Mouse (Mus musculus): ENCODE data around the gene Pde12.

The Pde12 gene

DNA sequence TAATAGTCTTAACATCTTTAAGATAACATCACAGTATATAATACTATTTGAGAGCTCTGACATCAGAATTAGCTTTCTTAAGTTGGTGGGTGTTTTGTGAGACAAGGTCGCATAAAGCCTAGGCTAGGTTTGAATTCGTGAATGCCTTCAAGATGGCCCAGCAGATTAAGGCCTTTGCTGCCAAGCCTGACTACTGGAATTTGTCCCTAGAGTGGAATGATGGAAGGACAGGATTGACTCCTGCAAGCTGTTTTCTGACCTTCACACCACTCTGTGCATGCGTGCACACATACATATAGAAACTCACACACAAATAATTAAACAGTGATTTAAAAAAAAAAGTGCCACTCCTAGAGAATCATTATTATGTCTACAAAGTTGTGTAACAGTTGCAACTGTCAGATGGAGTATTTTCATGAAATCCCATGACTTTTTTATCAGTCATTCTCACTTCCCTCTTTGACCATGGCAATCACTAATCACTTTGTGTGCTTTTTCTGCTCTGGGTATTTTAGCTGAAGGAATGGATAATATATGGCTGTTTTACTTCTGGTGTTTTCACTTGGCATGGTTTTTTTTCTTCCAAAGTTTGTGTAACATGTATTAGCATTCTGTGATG is 26.6 kb downstream of the Pde12 start:
- DNase-seq (ENCODE audit: low spot score in 2 of 2): no peak

- DNase-seq (ENCODE audit: low spot score in 2 of 2): no peak
Observed at GRCm38 (mm10) chr14:26639961-26640360, 29.7 kb downstream of the Pde12 start.

GRCm38 (mm10) chr14:26639251-26639650 is 30.4 kb downstream of the Pde12 start:
- peak in 1 of 2 experiments; percentile 34 for DNase-seq (ENCODE audit: low spot score in 2 of 2)

- DNase-seq (ENCODE audit: low spot score in 2 of 2): peak; percentile 55 to 58
Observed at GRCm38 (mm10) chr14:26638708-26639084, 31.0 kb downstream of the Pde12 start.

DNA sequence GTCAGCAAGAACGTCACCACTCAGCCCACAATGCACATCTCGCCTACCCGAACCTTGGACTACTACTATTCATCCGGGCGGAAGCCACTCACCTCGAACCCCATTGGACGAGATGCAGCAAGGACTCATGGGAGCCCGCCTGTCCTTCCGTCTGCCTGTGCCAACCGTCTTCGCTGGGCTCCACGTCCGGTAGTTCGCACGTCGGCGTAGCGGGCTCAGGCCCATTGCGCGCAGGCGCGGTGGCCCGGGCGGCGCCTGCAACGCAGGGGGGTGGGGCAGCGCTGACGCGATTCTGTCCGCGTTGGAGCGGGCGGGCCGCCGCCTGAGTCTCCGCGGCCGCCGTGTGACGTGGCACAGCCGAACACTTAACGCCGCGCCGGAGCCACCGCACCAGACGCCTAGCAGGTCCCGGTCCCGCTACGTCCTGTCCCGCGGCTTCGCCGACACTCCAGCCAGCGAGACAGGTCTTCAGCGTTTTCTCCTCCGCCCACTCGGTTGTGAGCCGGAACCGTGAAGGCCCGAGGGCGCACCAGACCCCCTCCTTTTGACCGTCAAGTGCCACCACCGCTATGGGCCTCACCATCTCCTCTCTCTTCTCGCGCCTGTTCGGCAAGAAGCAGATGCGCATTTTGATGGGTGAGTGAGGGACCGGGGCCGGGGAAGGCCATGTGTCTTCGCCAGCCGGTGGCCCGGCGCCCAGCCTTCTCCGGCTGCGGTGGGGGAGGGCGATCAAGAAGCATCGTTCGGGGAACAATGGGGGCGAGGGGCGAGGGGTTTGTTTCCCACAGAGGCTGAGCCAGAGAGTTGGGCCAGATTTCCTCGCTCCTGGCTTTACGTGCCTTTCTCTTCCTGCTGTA is 31.6 kb downstream of the Pde12 start, which contains the start of gene Arf4:
Gene Arf4, plus strand, starts transcription at position 224 of the 857 bp plus-strand sequence.
- peak; percentile 99 for DNase-seq (ENCODE audit: low spot score in 2 of 2)

DNA sequence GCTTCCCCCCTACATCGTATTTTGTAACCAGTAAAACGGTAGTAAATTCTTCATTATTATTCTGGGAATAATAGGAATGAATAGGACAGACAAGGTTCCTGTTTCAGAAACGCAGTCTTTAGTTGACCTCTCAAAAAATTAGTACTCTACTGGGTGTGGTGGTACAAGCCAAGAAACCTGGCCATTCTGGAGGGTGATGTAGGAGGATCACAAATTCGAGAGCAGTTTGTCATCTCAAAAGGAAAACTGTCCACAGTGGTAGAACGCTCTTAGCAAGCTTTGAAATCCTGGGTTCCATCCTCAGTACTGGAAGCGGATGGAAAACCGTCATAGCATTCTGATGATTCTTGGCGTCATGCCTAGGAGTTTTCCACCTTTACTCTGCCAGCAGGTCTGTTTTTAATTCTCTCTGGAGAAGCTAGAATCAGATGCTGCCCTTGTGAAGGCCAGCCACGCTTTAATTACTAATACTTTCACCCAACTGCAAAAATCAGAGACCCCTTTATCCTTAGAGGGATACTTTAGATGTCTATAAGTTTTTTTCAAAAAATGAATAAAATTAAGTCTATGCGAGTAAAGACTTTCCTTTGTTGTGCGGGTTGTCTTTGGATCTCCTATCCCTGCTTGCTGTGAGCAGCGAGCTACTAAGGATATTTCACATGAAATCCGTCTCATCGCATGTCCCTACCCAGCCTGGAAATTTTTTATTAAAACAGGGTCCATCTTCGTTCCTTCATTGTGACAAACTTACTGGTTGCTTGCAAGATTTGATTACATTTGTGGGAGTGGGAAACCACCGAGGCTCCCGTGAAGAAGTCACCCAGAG is 32.4 kb downstream of the Pde12 start:
- peak; percentile 38 to 56 for DNase-seq (ENCODE audit: low spot score in 2 of 2)

GRCm38 (mm10) chr14:26626605-26627140 is 43.0 kb downstream of the Pde12 start:
- DNase-seq (ENCODE audit: low spot score in 2 of 2): no peak

GRCm38 (mm10) chr14:26625301-26625700 is 44.4 kb downstream of the Pde12 start:
- no peak for DNase-seq (ENCODE audit: low spot score in 2 of 2)

DNA sequence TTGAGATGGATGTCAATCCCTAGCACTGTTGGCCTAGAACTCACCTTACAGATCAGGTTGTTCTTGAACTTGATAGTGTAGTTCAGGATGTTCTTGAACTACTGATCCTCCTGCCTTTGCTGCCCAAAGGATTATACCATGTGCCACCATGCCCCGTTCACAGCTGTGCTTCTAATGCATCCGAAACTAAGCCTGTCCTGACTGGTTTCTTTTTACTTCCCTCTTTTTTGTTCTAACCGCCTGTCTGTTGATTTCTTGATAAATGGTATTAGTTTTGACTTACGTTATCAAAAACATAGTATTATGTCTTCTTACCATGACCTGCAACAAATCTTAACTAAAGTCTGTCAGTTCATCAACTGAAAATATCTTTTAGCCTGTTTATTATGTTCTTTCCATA is 59.0 kb downstream of the Pde12 start:
- no peak for DNase-seq (ENCODE audit: low spot score in 2 of 2)
